Mouse (Mus musculus): ENCODE data around the gene Dgkq.

DNA sequence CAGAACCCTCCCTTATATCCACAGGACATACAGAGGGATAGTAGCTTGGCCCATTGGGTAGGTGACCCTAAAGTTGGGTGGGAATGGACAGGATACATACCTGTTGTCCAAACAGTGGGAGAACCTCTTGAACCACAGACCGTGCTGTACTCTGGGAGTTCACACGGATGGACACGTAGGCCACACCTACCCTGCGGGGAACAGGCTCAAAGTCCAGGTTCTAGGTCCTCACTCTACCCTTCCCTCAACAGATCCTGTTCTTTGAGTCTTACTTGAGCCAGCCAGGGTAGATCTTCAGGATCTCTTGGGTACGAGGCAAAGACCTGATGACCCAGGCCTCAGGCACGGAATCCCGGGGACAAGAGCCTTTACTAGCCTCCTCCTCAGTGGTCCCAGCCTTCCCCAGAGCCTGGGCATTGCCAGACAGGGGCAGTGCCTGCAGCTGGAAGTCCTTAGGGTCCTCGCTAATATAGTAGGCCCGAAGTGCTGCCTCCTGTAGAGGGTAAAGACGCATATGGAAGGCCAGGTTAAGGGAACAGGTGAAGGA lies 15.0 kb downstream of the Dgkq start:
- no peak for TF ChIP-seq CTCF (IDR thresholded peaks at IDR 0.05; ENCODE audit: insufficient read depth, low read depth, low read length)
- no peak for TF ChIP-seq POLR2A (IDR thresholded peaks at IDR 0.05; ENCODE audit: insufficient read depth, low read depth, low read length)
